Mouse (Mus musculus) midbrain, postnatal 0 days (tissue): ENCODE data around the gene Abhd18. TPM values are rescaled to one million over a fixed set of nuclear protein-coding genes. Genes with fewer than 3 reads are reported as not detected.
"Not testable (repeated sequence)": the region's sequence is repeated elsewhere in the genome, so short reads cannot be mapped to it uniquely, and the experiment has no call there.

Experiments used
- ATAC-seq: fragments of 200-750 bp; cut with Nextera tagmentation; 2 replicates; pipeline ENCODE4 v1.8.0; 2017; ENCODE audit warnings: moderate number of reproducible peaks, mild to moderate bottlenecking, moderate TSS enrichment, moderate library complexity; ENCODE audit not compliant: low FRiP score
- DNase-seq: peaks from one replicate; pipeline ENCODE4 v3.0.0-alpha.2; 2015; ENCODE audit warnings: low spot score
- H3K27ac ChIP-seq: fragments of 300-500 bp; sonication (generic); 2 replicates; pipeline ENCODE4 v1.5.1; 2014; ENCODE audit warnings: low read depth, mild to moderate bottlenecking, low read length, mixed read lengths
- H3K27me3 ChIP-seq: fragments of 300-500 bp; sonication (generic); 2 replicates; pipeline ENCODE4 v1.6.1; 2014; ENCODE audit warnings: low read length, control low read depth, mixed read lengths; ENCODE audit not compliant: insufficient read depth
- H3K36me3 ChIP-seq: fragments of 300-500 bp; sonication (generic); 2 replicates; pipeline ENCODE4 v1.6.1; 2014; ENCODE audit warnings: low read length, control low read depth, mixed read lengths; ENCODE audit not compliant: insufficient read depth
- H3K4me1 ChIP-seq: fragments of 300-500 bp; sonication (generic); 2 replicates; pipeline ENCODE4 v1.6.1; 2014; ENCODE audit warnings: mild to moderate bottlenecking, control low read depth, antibody characterized with exemption, low read length, mixed read lengths; ENCODE audit not compliant: insufficient read depth
- H3K4me2 ChIP-seq: fragments of 300-500 bp; sonication (generic); 2 replicates; pipeline ENCODE4 v1.6.1; 2014; ENCODE audit warnings: low read depth, mild to moderate bottlenecking, low read length, mixed read lengths; ENCODE audit not compliant: poor library complexity, severe bottlenecking
- H3K4me3 ChIP-seq: fragments of 300-500 bp; sonication (generic); 2 replicates; pipeline ENCODE4 v1.5.1; 2014; ENCODE audit warnings: low read depth, mild to moderate bottlenecking, low read length, moderate library complexity
- H3K9ac ChIP-seq: fragments of 300-500 bp; sonication (generic); replicated peaks from 2 replicates; pipeline ENCODE4 v1.6.1; 2014; ENCODE audit warnings: mild to moderate bottlenecking, low read length, moderate library complexity, mixed read lengths; ENCODE audit not compliant: poor library complexity, severe bottlenecking
- H3K9me3 ChIP-seq: fragments of 300-500 bp; sonication (generic); 2 replicates; pipeline ENCODE4 v1.6.1; 2016; ENCODE audit warnings: low read length, control low read depth
- CTCF ChIP-seq: IDR thresholded peaks from 2 replicates; pipeline ENCODE4 v1.5.1; 2016; ENCODE audit warnings: antibody characterized with exemption, mild to moderate bottlenecking
- WGBS: fragments of 180-500 bp; shearing (Covaris S2); extraction: QIAGEN DNeasy Blood & Tissue Kit; methylation state at CpG from one replicate; pipeline ENCODE4 v1.1.7; 2014; 5-methylcytosine and 5-hydroxymethylcytosine counted together
- polyA plus RNA-seq: library from polyadenylated mRNA; unstranded; fragments of >200 nt; fragmentation: Nextera tagmentation; extraction: Ambion mirVana; gene quantifications from 2 replicates; pipeline ENCODE4 v1.2.1, GENCODE M21; 2015
- total RNA-seq: library from RNA; depleted of rRNA; stranded (reverse); fragments of >200 nt; gene quantifications from 2 replicates; pipeline ENCODE4 v1.2.3, GENCODE M21; 2014; rRNA removed

Abhd18 gene
- total RNA-seq (14.8 and 15.9 TPM in 2 replicates), polyA plus RNA-seq (8.3 and 8.5 TPM in 2 replicates)

GRCm38 (mm10) chr3:40846957-40847017 lies at the start of gene Abhd18:
Gene Abhd18 (plus strand): TSS chr3:40846970.
- Histone ChIP-seq H3K4me2 (peak within 1 kb of the TSS; percentile 51), H3K9ac (peak within 1 kb of the TSS; percentile 56), H3K4me3 (peak within 1 kb of the TSS; percentile 48), H3K27ac (peak within 1 kb of the TSS; percentile 65; the same call in 1 of the 2 replicates)
- H3K4me1 ChIP-seq, H3K36me3 ChIP-seq, H3K27me3 ChIP-seq, ATAC-seq, H3K9me3 ChIP-seq, DNase-seq: not testable (repeated sequence)
- WGBS: no CpG with 5 or more reads among the region's 4 CpGs

- WGBS: 85% methylated on average over 1 of the region's 1 CpGs
- no peaks in the 10 kb centered on the region for H3K27me3 ChIP-seq
- H3K4me2 ChIP-seq: no peak overlapping the region
- H3K9me3 ChIP-seq: no peaks in the 10 kb centered on the region
- H3K4me3 ChIP-seq: no peak overlapping the region
- no peak for TF ChIP-seq CTCF
- no peak overlapping the region for H3K27ac ChIP-seq
- no peaks in the 10 kb centered on the region for H3K4me1 ChIP-seq
- ATAC-seq (no peak), DNase-seq (no peak)
- H3K36me3 ChIP-seq: peaks cover 3% of the 10 kb centered on the region; the same call in 1 of the 2 replicates
- H3K9ac ChIP-seq: no peak overlapping the region
Observed at GRCm38 (mm10) chr3:40798054-40798453, 48.7 kb upstream of the Abhd18 start.

DNA sequence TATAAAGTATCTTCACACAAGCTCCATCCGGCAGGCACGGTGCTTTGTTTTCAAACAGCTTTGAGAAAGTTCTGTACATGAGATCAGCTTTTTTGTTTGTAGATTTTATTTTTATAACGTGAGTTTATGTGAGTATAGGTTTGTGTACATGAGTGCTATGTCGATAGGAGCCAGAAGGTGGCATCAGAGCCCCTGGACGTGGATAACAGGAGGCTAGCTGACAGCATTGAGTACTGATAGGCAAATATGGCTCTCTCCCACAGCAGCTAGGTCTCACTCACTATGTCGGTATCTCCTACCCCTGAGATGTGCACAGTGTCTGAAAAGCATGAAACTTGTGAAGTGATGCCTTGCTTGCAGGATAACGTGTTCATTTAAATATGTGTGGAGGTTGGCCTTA lies 48.3 kb upstream of the Abhd18 start:
- peaks cover 3% of the 10 kb centered on the region; the same call in 1 of the 2 replicates for H3K36me3 ChIP-seq

DNA sequence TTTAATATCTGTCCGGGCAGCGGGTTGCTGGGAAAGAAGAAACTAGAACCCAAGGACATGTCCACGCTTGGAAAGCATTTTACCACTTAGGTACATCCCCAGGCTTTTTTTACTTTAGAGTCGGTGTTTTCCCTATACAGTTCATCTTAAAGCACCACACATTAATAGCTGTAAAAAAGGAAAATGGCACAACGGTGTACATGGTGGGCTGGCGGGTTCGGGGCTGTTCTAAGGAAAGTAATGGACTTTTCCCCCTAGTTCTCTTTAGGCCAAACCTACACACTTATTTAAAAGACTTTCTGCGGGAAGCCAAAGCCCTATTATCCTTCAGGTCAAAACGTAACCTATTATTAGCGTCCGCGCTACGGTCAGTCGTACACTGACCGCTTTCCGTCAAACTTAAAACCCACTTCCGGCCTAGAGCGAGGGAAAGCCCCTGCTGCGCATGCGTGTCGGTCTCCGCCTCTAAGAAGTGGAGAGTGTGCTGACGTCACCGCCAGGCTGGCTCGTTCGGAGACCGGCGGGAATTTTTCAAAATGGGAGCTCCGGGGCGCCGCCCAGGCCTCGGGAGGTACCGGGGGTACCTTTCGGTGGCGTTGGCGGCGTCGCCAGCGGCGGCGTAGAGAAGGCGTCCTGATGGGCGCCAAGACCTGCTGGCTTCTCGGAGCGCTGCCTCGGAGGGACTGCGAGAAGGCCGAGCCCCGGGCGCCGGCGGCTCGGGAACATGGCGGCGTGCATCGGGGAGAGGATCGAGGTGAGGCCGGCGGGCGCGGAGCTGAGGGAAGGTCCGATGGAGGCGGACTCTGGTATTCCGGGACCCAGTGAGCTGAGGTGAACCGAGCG lies 47.0 kb upstream of the Abhd18 start, which contains the start of gene Plk4:
Gene Plk4, plus strand, starts transcription at position 490 of the 843 bp plus-strand sequence.
- ATAC-seq (peak; percentile 96), DNase-seq (peak; percentile 98)
- TF ChIP-seq CTCF: 0 out of 2 replicates have a peak, but pooled peaks have one; percentile 3
- WGBS: 2% methylated on average over 58 of the region's 66 CpGs
- no peaks in the 10 kb centered on the region for H3K4me1 ChIP-seq
- peaks cover 3% of the 10 kb centered on the region; the same call in 1 of the 2 replicates for H3K36me3 ChIP-seq
- no peaks in the 10 kb centered on the region for H3K9me3 ChIP-seq
- H3K9ac ChIP-seq: peak within 1 kb of the TSS; percentile 73
- no peaks in the 10 kb centered on the region for H3K27me3 ChIP-seq
- peak within 1 kb of the TSS; percentile 97 for H3K4me2 ChIP-seq
- H3K27ac ChIP-seq: 0 out of 2 replicates have a peak within 1 kb of the TSS, but pooled peaks have one; percentile 43
- H3K4me3 ChIP-seq: peak within 1 kb of the TSS; percentile 93

More for the DNA sequence above, 48.3 kb upstream of the Abhd18 start:
- DNase-seq (peak; percentile 57), ATAC-seq (no peak)
- Histone ChIP-seq H3K27ac (no peak overlapping the region), H3K9ac (no peak overlapping the region), H3K9me3 (no peaks in the 10 kb centered on the region), H3K27me3 (no peaks in the 10 kb centered on the region), H3K4me1 (no peaks in the 10 kb centered on the region), H3K4me2 (no peak overlapping the region), H3K4me3 (no peak overlapping the region)
- 40% methylated on average over 7 of the region's 7 CpGs for WGBS
- peak; percentile 66 for TF ChIP-seq CTCF

DNA sequence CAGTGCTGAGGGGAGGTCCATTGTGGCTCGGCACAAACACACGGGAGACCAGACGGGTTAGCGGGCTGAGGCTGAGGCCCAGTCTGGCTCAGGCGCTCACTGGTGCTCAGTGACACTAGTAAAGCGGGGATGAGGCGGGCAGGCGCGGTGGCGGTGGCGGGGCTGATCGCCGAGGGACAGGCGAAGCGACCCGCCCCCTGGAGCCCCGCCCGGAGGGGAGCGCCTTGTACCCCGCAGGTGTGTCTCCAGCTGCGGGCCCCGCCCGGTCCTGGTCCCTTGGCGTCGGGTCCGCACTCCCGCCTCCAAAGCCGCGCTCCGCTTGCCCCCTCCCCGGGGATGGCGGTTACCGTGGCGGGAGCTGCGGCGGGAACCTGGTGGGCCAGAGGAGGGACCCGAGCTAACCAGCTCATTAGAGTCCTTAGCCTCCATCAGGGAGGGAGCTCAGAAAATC lies 46.4 kb upstream of the Abhd18 start:
- Histone ChIP-seq H3K4me1 (no peaks in the 10 kb centered on the region), H3K36me3 (peaks cover 8% of the 10 kb centered on the region; the same call in 1 of the 2 replicates), H3K27me3 (no peaks in the 10 kb centered on the region), H3K9me3 (no peaks in the 10 kb centered on the region), H3K4me3 (peak overlapping the region; percentile 93), H3K4me2 (peak overlapping the region; percentile 97), H3K27ac (0 out of 2 replicates have a peak overlapping the region, but pooled peaks have one; percentile 43), H3K9ac (peak overlapping the region; percentile 73)
- DNase-seq (peak; percentile 27), ATAC-seq (peak; percentile 82)
- no peak for TF ChIP-seq CTCF
- WGBS: 0% methylated on average over 19 of the region's 37 CpGs

- Histone ChIP-seq H3K9ac (no peak overlapping the region), H3K36me3 (peaks cover 15% of the 10 kb centered on the region; the same call in 1 of the 2 replicates), H3K4me3 (no peak overlapping the region), H3K27me3 (no peaks in the 10 kb centered on the region), H3K27ac (no peak overlapping the region), H3K9me3 (no peaks in the 10 kb centered on the region), H3K4me1 (no peaks in the 10 kb centered on the region), H3K4me2 (no peak overlapping the region)
- WGBS: 67% methylated on average over 2 of the region's 2 CpGs
- no peak for TF ChIP-seq CTCF
- ATAC-seq (no peak), DNase-seq (no peak)
Observed at GRCm38 (mm10) chr3:40806871-40807270, 39.9 kb upstream of the Abhd18 start.
